Mouse (Mus musculus): ENCODE measurements around the gene Dnajb1.

DNA sequence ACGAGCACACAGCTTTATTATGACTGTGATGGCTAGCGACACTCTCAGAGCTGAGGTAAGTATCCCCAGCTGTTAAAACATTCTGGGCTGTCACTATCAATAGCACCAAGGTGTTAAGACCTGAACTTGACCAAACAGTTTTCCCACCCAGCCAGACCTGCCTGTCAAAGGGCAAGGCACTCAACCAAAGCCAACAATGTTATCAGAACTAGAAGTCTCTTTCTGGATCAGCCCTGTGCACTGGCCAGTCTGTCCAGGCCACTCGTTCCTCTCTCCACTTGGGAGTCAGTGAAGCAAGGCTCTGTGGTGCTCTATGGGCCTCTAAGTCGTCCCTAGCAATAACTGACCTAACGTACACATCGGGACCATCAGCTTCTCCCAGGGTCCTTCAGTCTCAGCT lies 20.3 kb upstream of the Dnajb1 start:
- no peak for TF ChIP-seq POLR2A (IDR thresholded peaks at IDR 0.05; ENCODE audit: extremely low read depth, insufficient read depth, low read length)
- TF ChIP-seq CTCF (IDR thresholded peaks at IDR 0.05; ENCODE audit: low read depth, low read length), result no peak

All from liver, adult 2 months (tissue).